In genomic region chr2:76334596-76334995, GRCm38 (mm10) we compare ENCODE assay signal across 19 mouse cellular contexts. TPM values are rescaled to one million over a fixed set of nuclear protein-coding genes. Genes with fewer than 3 reads are reported as not detected.
DNase-seq lines count a peak whose midpoint lies in the region; ATAC-seq and TF ChIP-seq lines count a peak whose summit lies in the region.
"Had no signal": no experiment of that assay in that cellular context is flagged by ENCODE, and none has a peak within 500 bp of the region (broad histone marks: within the 10 kb centered on the region; RNA-seq: fewer than 3 reads in every experiment).

No protein-coding gene starts in this region.

- TF ChIP-seq CTCF in kidney, postnatal 0 days (IDR thresholded peaks at IDR 0.05; ENCODE audit: low read depth) = peak; percentile 43; the same call in 1 of the 2 replicates
- TF ChIP-seq CTCF in midbrain, postnatal 0 days (IDR thresholded peaks at IDR 0.05) = peak; percentile 53

- no peak overlapping the region for H3K4me3 ChIP-seq in kidney, postnatal 0 days (replicated peaks; ENCODE audit: low read depth, low read length)
- no peak overlapping the region for H3K4me3 ChIP-seq in midbrain, postnatal 0 days (ENCODE audit: low read depth, low read length)
- no peak overlapping the region for H3K4me3 ChIP-seq in midbrain, embryonic 16.5 days (ENCODE audit: low read depth, low read length)
- H3K4me3 ChIP-seq: forebrain, embryonic 12.5 days; limb, embryonic 12.5 days had no signal

- WGBS in kidney, postnatal 0 days = 84% methylated on average over 5 of the region's 5 CpGs
- 80% methylated on average over 5 of the region's 5 CpGs for WGBS in midbrain, postnatal 0 days
- 83% methylated on average over 5 of the region's 5 CpGs for WGBS in midbrain, embryonic 16.5 days

- no peak for DNase-seq in kidney, postnatal 0 days (ENCODE audit: low spot score)
- DNase-seq in kidney, adult 18-20 months = no peak
- DNase-seq in midbrain, postnatal 0 days (ENCODE audit: low spot score) = peak; percentile 26
- DNase-seq in MEL-GATA-1-ER (ENCODE audit: extremely low read depth, low read depth) = peak; percentile 18
- peak; percentile 33 for DNase-seq in naive thymus-derived CD4-positive, alpha-beta T cell, adult 2 months (ENCODE audit: low read depth)
- no peak for DNase-seq in urinary bladder, postnatal 10 days (ENCODE audit: low spot score)
- DNase-seq: adrenal gland, postnatal 25 days; cerebellum, adult 18-20 months; gastrocnemius, postnatal 25 days; heart, postnatal 10 days; midbrain, embryonic 14.5 days had no signal

- no peak overlapping the region for H3K4me2 ChIP-seq in kidney, postnatal 0 days (ENCODE audit: low read length)
- no peak overlapping the region for H3K4me2 ChIP-seq in midbrain, postnatal 0 days (ENCODE audit: low read depth, low read length, poor library complexity, severe bottlenecking)
- no peak overlapping the region for H3K4me2 ChIP-seq in midbrain, embryonic 16.5 days (ENCODE audit: low read length)
- H3K4me2 ChIP-seq: forebrain, embryonic 12.5 days; limb, embryonic 12.5 days had no signal

- H3K27me3 ChIP-seq in kidney, postnatal 0 days (ENCODE audit: insufficient read depth, low read length) = peaks cover 5% of the 10 kb centered on the region; the same call in 1 of the 2 replicates
- H3K27me3 ChIP-seq in midbrain, postnatal 0 days (ENCODE audit: insufficient read depth, low read length) = peaks cover 7% of the 10 kb centered on the region; the same call in 1 of the 2 replicates
- peaks cover 2% of the 10 kb centered on the region for H3K27me3 ChIP-seq in midbrain, embryonic 16.5 days (ENCODE audit: control insufficient read depth, insufficient read depth, low read depth, low read length)

- no peak overlapping the region for H3K27ac ChIP-seq in kidney, postnatal 0 days
- H3K27ac ChIP-seq in midbrain, postnatal 0 days (ENCODE audit: low read depth, low read length) = no peak overlapping the region
- H3K27ac ChIP-seq in midbrain, embryonic 16.5 days (ENCODE audit: low read length) = no peak overlapping the region
- H3K27ac ChIP-seq: forebrain, embryonic 12.5 days; limb, embryonic 12.5 days had no signal

- no peaks in the 10 kb centered on the region for H3K9me3 ChIP-seq in kidney, postnatal 0 days (replicated peaks; ENCODE audit: low read length)
- no peaks in the 10 kb centered on the region for H3K9me3 ChIP-seq in midbrain, postnatal 0 days (ENCODE audit: low read length)
- H3K9me3 ChIP-seq in midbrain, embryonic 16.5 days (replicated peaks; ENCODE audit: control insufficient read depth, low read length, poor library complexity, severe bottlenecking) = no peaks in the 10 kb centered on the region
- H3K9me3 ChIP-seq: forebrain, embryonic 12.5 days; limb, embryonic 12.5 days had no signal

- H3K4me1 ChIP-seq in kidney, postnatal 0 days (replicated peaks; ENCODE audit: insufficient read depth, low read length) = peaks cover 7% of the 10 kb centered on the region
- H3K4me1 ChIP-seq in midbrain, postnatal 0 days (ENCODE audit: insufficient read depth, low read length) = peaks cover 4% of the 10 kb centered on the region; the same call in 1 of the 2 replicates
- peaks cover 12% of the 10 kb centered on the region for H3K4me1 ChIP-seq in midbrain, embryonic 16.5 days (ENCODE audit: control insufficient read depth, insufficient read depth, low read length)

- H3K36me3 ChIP-seq in kidney, postnatal 0 days (ENCODE audit: insufficient read depth, low read length) = no peaks in the 10 kb centered on the region
- H3K36me3 ChIP-seq in midbrain, postnatal 0 days (ENCODE audit: insufficient read depth, low read length) = no peaks in the 10 kb centered on the region
- H3K36me3 ChIP-seq in midbrain, embryonic 16.5 days (ENCODE audit: control insufficient read depth, insufficient read depth, low read length) = no peaks in the 10 kb centered on the region
- H3K36me3 ChIP-seq: forebrain, embryonic 12.5 days; limb, embryonic 12.5 days had no signal

- ATAC-seq in kidney, postnatal 0 days (replicated peaks; ENCODE audit: low FRiP score, low read depth) = no peak
- ATAC-seq in midbrain, postnatal 0 days (ENCODE audit: low FRiP score) = no peak
- ATAC-seq in midbrain, embryonic 16.5 days = no peak

- H3K9ac ChIP-seq in kidney, postnatal 0 days (ENCODE audit: low read depth, low read length) = no peak overlapping the region
- no peak overlapping the region for H3K9ac ChIP-seq in midbrain, postnatal 0 days (replicated peaks; ENCODE audit: low read length, poor library complexity, severe bottlenecking)
- no peak overlapping the region for H3K9ac ChIP-seq in midbrain, embryonic 16.5 days (ENCODE audit: low read depth, low read length)
- H3K9ac ChIP-seq: forebrain, embryonic 12.5 days; limb, embryonic 12.5 days had no signal

RNA-seq across cellular contexts. Expression of gene Pde11a, which starts 4.0 kb away (rescaled TPM):
- 0.71 and 0.89 TPM in 2 replicates for polyA plus RNA-seq in kidney, postnatal 0 days (2015; fragmentation: Nextera tagmentation; extraction: Ambion mirVana)
- total RNA-seq in midbrain, postnatal 0 days (2014; rRNA removed) = 1.1 and 1.5 TPM in 2 replicates
- polyA plus RNA-seq in midbrain, postnatal 0 days (2015; fragmentation: Nextera tagmentation; extraction: Ambion mirVana) = 0.94 and 0.96 TPM in 2 replicates
- 0.54 and 0.77 TPM in 2 replicates for polyA plus RNA-seq in midbrain, embryonic 16.5 days (2015; fragmentation: Nextera tagmentation; extraction: Ambion mirVana)
- total RNA-seq: neutrophil, adult 5-6 weeks had no signal

RNA-seq across cellular contexts. Expression of gene Cyct, which starts 25.7 kb away (rescaled TPM):
- polyA plus RNA-seq in kidney, postnatal 0 days (2015; fragmentation: Nextera tagmentation; extraction: Ambion mirVana) = 0.18 TPM in 1 of 2 replicates, not detected in the other
- total RNA-seq in midbrain, postnatal 0 days (2014; rRNA removed) = not detected in 2 replicates
- 0.25 and 0.82 TPM in 2 replicates for polyA plus RNA-seq in midbrain, postnatal 0 days (2015; fragmentation: Nextera tagmentation; extraction: Ambion mirVana)
- 0.40 TPM in 1 of 2 replicates, not detected in the other for polyA plus RNA-seq in midbrain, embryonic 16.5 days (2015; fragmentation: Nextera tagmentation; extraction: Ambion mirVana)
- total RNA-seq: adrenal gland, postnatal 25 days; gastrocnemius, postnatal 25 days; neutrophil, adult 5-6 weeks had no signal
- polyA plus RNA-seq: forebrain, embryonic 12.5 days; intestine, embryonic 14.5 days; large intestine, adult 2 months; limb, embryonic 12.5 days; lung, embryonic 16.5 days; midbrain, embryonic 14.5 days; stomach, embryonic 16.5 days had no signal

RNA-seq across cellular contexts. Expression of gene Rbm45, which starts 35.2 kb away (rescaled TPM):
- polyA plus RNA-seq in kidney, postnatal 0 days (2015; fragmentation: Nextera tagmentation; extraction: Ambion mirVana) = 19.0 and 19.4 TPM in 2 replicates
- 31.3 and 37.5 TPM in 2 replicates for total RNA-seq in midbrain, postnatal 0 days (2014; rRNA removed)
- 17.5 and 17.9 TPM in 2 replicates for polyA plus RNA-seq in midbrain, postnatal 0 days (2015; fragmentation: Nextera tagmentation; extraction: Ambion mirVana)
- 17.4 and 17.6 TPM in 2 replicates for polyA plus RNA-seq in midbrain, embryonic 16.5 days (2015; fragmentation: Nextera tagmentation; extraction: Ambion mirVana)

Comparison
In these comparisons a context has a peak if more than half of its experiments do, and no peak if none do; other contexts are left out.
1. DNase-seq: peak in midbrain, postnatal 0 days (single experiment), MEL-GATA-1-ER (single experiment) and naive thymus-derived CD4-positive, alpha-beta T cell, adult 2 months (single experiment); none in kidney, postnatal 0 days (single experiment), kidney, adult 18-20 months (single experiment) and urinary bladder, postnatal 10 days (single experiment).